Mouse (Mus musculus) small intestine, adult 10 weeks (tissue): ENCODE measurements around the gene Zfp967. TPM values are rescaled to one million over a fixed set of nuclear protein-coding genes. Genes with fewer than 3 reads are reported as not detected.

Experiments used
- polyA plus RNA-seq: library from polyadenylated mRNA; stranded (reverse); fragments of 350-450 nt; fragmentation: Illumina TruSeq; extraction: RNeasy Lipid Tissue Mini Kit (QIAGEN cat#74804); gene quantifications from one replicate; pipeline ENCODE4 v1.2.3, GENCODE M21; 2014; ENCODE audit warnings: low replicate concordance

The Zfp967 gene
- not detected for polyA plus RNA-seq

DNA sequence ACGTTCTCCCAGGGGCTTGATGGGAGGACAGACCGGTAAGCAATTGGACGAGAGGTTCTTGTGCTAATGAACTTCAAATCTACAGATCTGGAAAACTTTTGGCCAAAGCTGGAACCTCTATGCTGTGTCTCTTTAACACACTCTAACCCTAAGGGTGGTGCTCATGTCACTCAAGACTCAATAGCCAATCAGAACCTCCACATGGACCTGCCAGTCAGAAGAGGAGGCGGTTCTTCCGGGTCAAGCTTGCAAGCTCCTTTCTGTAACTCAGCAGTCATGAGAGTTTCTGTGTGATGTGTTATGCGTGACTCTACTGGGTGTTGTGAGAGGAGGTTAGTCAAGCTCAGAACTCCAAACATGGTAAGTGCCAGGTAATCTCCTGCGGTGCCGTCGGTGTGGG is at the start of gene Zfp967:
Gene Zfp967 (plus strand): TSS at position 301 of the 400 bp plus-strand sequence.

DNA sequence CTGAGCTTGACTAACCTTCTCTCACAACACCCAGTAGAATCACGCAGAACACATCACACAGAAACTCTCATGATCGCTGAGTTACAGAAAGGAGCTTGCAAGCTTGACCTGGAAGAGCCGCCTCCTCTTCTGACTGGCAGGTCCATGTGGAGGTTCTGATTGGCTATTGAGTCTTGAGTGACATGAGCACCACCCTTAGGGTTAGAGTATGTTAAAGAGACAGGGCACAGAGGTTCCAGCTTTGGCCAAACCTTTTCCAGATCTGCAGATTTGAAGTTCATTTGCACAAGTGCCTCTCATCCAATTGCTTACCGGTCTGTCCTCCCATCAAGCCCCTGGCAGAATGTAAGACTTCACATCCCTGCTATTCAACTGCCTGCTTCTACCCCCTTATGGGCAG is 34.2 kb upstream of the Zfp967 start, which contains the start of gene Gm14434:
Gene Gm14434 (minus strand): TSS at position 101 of the 400 bp plus-strand sequence.

Other genes with a start within 250 kb of the Zfp967 start
- gene Gm11009, start 201.6 kb upstream of the Zfp967 start, polyA plus RNA-seq: not detected
- 4.5 TPM for gene Gm14435, start 97.5 kb upstream of the Zfp967 start, polyA plus RNA-seq
- gene Gm14434, start 34.3 kb upstream of the Zfp967 start, polyA plus RNA-seq: not detected
- 16.7 TPM for gene Gm14308, start 115.3 kb downstream of the Zfp967 start, polyA plus RNA-seq
- 39.2 TPM for gene Zfp973, start 149.5 kb downstream of the Zfp967 start, polyA plus RNA-seq
- gene Gm14305, start 187.3 kb downstream of the Zfp967 start, polyA plus RNA-seq: 69.2 TPM